Mouse (Mus musculus) neural tube, embryonic 13.5 days (tissue): ENCODE measurements around the gene Nfkb1. TPM values are rescaled to one million over a fixed set of nuclear protein-coding genes. Genes with fewer than 3 reads are reported as not detected.

Experiments
- ATAC-seq: fragments of 200-750 bp; cut with Nextera tagmentation; 2 replicates; pipeline ENCODE4 v1.8.0; 2017; ENCODE audit warnings: low read depth, mild to moderate bottlenecking, moderate TSS enrichment, moderate library complexity
- H3K27ac ChIP-seq: fragments of 300-500 bp; sonication (generic); replicated peaks from 2 replicates; pipeline ENCODE4 v1.5.1; 2015; ENCODE audit warnings: moderate library complexity, mild to moderate bottlenecking, inconsistent platforms
- H3K27me3 ChIP-seq: fragments of 300-500 bp; sonication (generic); 2 replicates; pipeline ENCODE4 v1.6.1; 2015; ENCODE audit warnings: mild to moderate bottlenecking, inconsistent platforms
- H3K36me3 ChIP-seq: fragments of 300-500 bp; sonication (generic); 2 replicates; pipeline ENCODE4 v1.6.1; 2015; ENCODE audit warnings: mild to moderate bottlenecking, inconsistent platforms
- H3K4me1 ChIP-seq: fragments of 300-500 bp; sonication (generic); replicated peaks from 2 replicates; pipeline ENCODE4 v1.6.1; 2015; ENCODE audit warnings: inconsistent platforms
- H3K4me2 ChIP-seq: fragments of 300-500 bp; sonication (generic); 2 replicates; pipeline ENCODE4 v1.6.1; 2015; ENCODE audit warnings: inconsistent platforms, mild to moderate bottlenecking, moderate library complexity
- H3K4me3 ChIP-seq: fragments of 300-500 bp; sonication (generic); 2 replicates; pipeline ENCODE4 v1.5.1; 2015; ENCODE audit warnings: mild to moderate bottlenecking, inconsistent platforms
- H3K9ac ChIP-seq: fragments of 300-500 bp; sonication (generic); 2 replicates; pipeline ENCODE4 v1.6.1; 2015; ENCODE audit warnings: moderate library complexity, mild to moderate bottlenecking, inconsistent platforms
- H3K9me3 ChIP-seq: fragments of 300-500 bp; sonication (generic); 2 replicates; pipeline ENCODE4 v1.6.1; 2016; ENCODE audit warnings: inconsistent platforms
- WGBS: fragments of 180-500 bp; shearing (Covaris S2); methylation state at CpG from one replicate; pipeline ENCODE4 v1.1.7; 2015; 5-methylcytosine and 5-hydroxymethylcytosine counted together
- polyA plus RNA-seq: library from polyadenylated mRNA; unstranded; fragments of >200 nt; fragmentation: Nextera tagmentation; extraction: Ambion mirVana; gene quantifications from 2 replicates; pipeline ENCODE4 v1.2.1, GENCODE M21; 2015

Gene Nfkb1
- polyA plus RNA-seq, 1 experiment from 2014 or later = 7.8 TPM

GRCm38 (mm10) chr3:135635030-135635429 is 56.3 kb downstream of the Nfkb1 start:
- Histone ChIP-seq H3K27me3 (no peaks in the 10 kb centered on the region), H3K36me3 (peaks cover 4% of the 10 kb centered on the region; the same call in 1 of the 2 replicates), H3K9me3 (no peaks in the 10 kb centered on the region), H3K9ac (no peak overlapping the region), H3K4me2 (no peak overlapping the region), H3K4me3 (no peak overlapping the region), H3K27ac (no peak overlapping the region), H3K4me1 (no peaks in the 10 kb centered on the region)
- ATAC-seq = no peak
- WGBS = 97% methylated on average over 1 of the region's 1 CpGs

- WGBS = 86% methylated on average over 3 of the region's 3 CpGs
- H3K9ac ChIP-seq = no peak overlapping the region
- H3K9me3 ChIP-seq = no peaks in the 10 kb centered on the region
- no peak overlapping the region for H3K4me2 ChIP-seq
- H3K27ac ChIP-seq = no peak overlapping the region
- H3K4me1 ChIP-seq = no peaks in the 10 kb centered on the region
- no peaks in the 10 kb centered on the region for H3K36me3 ChIP-seq
- no peak overlapping the region for H3K4me3 ChIP-seq
- ATAC-seq = no peak
- H3K27me3 ChIP-seq = no peaks in the 10 kb centered on the region
Measured at GRCm38 (mm10) chr3:135634275-135634674, 57.1 kb downstream of the Nfkb1 start.

- no peak for ATAC-seq
- Histone ChIP-seq H3K9ac (no peak overlapping the region), H3K27ac (no peak overlapping the region), H3K4me3 (no peak overlapping the region), H3K36me3 (peaks cover 12% of the 10 kb centered on the region; the same call in 1 of the 2 replicates), H3K4me2 (no peak overlapping the region), H3K4me1 (no peaks in the 10 kb centered on the region), H3K9me3 (no peaks in the 10 kb centered on the region), H3K27me3 (no peaks in the 10 kb centered on the region)
- 79% methylated on average over 4 of the region's 4 CpGs for WGBS
Measured at GRCm38 (mm10) chr3:135631856-135632255, 59.5 kb downstream of the Nfkb1 start.

- no peak overlapping the region for H3K27ac ChIP-seq
- no peaks in the 10 kb centered on the region for H3K27me3 ChIP-seq
- no peaks in the 10 kb centered on the region for H3K4me1 ChIP-seq
- peaks cover 14% of the 10 kb centered on the region; the same call in 1 of the 2 replicates for H3K36me3 ChIP-seq
- no peaks in the 10 kb centered on the region for H3K9me3 ChIP-seq
- no peak overlapping the region for H3K4me2 ChIP-seq
- H3K9ac ChIP-seq = no peak overlapping the region
- 72% methylated on average over 10 of the region's 10 CpGs for WGBS
- peak; percentile 53; the same call in 1 of the 2 replicates for ATAC-seq
- H3K4me3 ChIP-seq = no peak overlapping the region
Measured at GRCm38 (mm10) chr3:135631096-135631457, 60.3 kb downstream of the Nfkb1 start.

- Histone ChIP-seq H3K9ac (no peak overlapping the region), H3K9me3 (no peaks in the 10 kb centered on the region), H3K27ac (no peak overlapping the region), H3K36me3 (peaks cover 14% of the 10 kb centered on the region; the same call in 1 of the 2 replicates), H3K4me1 (no peaks in the 10 kb centered on the region), H3K4me3 (no peak overlapping the region), H3K4me2 (no peak overlapping the region), H3K27me3 (no peaks in the 10 kb centered on the region)
- WGBS = 70% methylated on average over 21 of the region's 21 CpGs
- ATAC-seq = peak; percentile 43; the same call in 1 of the 2 replicates
Measured at GRCm38 (mm10) chr3:135630430-135631095, 60.8 kb downstream of the Nfkb1 start.

GRCm38 (mm10) chr3:135629830-135630355 is 61.5 kb downstream of the Nfkb1 start:
- no peaks in the 10 kb centered on the region for H3K9me3 ChIP-seq
- no peak overlapping the region for H3K4me3 ChIP-seq
- no peaks in the 10 kb centered on the region for H3K27me3 ChIP-seq
- H3K27ac ChIP-seq = no peak overlapping the region
- H3K4me1 ChIP-seq = no peaks in the 10 kb centered on the region
- no peak overlapping the region for H3K4me2 ChIP-seq
- H3K36me3 ChIP-seq = peaks cover 20% of the 10 kb centered on the region; the same call in 1 of the 2 replicates
- ATAC-seq = no peak
- no peak overlapping the region for H3K9ac ChIP-seq
- 93% methylated on average over 4 of the region's 4 CpGs for WGBS

- Histone ChIP-seq H3K27ac (no peak overlapping the region), H3K4me2 (no peak overlapping the region), H3K27me3 (no peaks in the 10 kb centered on the region), H3K9ac (no peak overlapping the region), H3K9me3 (no peaks in the 10 kb centered on the region), H3K36me3 (peaks cover 23% of the 10 kb centered on the region), H3K4me1 (no peaks in the 10 kb centered on the region), H3K4me3 (no peak overlapping the region)
- ATAC-seq = no peak
- 85% methylated on average over 9 of the region's 9 CpGs for WGBS
Measured at GRCm38 (mm10) chr3:135628706-135629169, 62.6 kb downstream of the Nfkb1 start.

GRCm38 (mm10) chr3:135628000-135628705 is 63.2 kb downstream of the Nfkb1 start:
- Histone ChIP-seq H3K9ac (no peak overlapping the region), H3K4me1 (no peaks in the 10 kb centered on the region), H3K27ac (no peak overlapping the region), H3K9me3 (no peaks in the 10 kb centered on the region), H3K4me3 (no peak overlapping the region), H3K36me3 (peaks cover 23% of the 10 kb centered on the region), H3K27me3 (no peaks in the 10 kb centered on the region), H3K4me2 (no peak overlapping the region)
- ATAC-seq = no peak
- WGBS = 92% methylated on average over 9 of the region's 9 CpGs

GRCm38 (mm10) chr3:135625290-135625689 is 66.1 kb downstream of the Nfkb1 start:
- Histone ChIP-seq H3K36me3 (peaks cover 23% of the 10 kb centered on the region), H3K4me3 (no peak overlapping the region), H3K4me2 (no peak overlapping the region), H3K4me1 (no peaks in the 10 kb centered on the region), H3K27ac (no peak overlapping the region), H3K9me3 (no peaks in the 10 kb centered on the region), H3K27me3 (no peaks in the 10 kb centered on the region), H3K9ac (no peak overlapping the region)
- 100% methylated on average over 2 of the region's 2 CpGs for WGBS
- ATAC-seq = no peak

GRCm38 (mm10) chr3:135616730-135617129 is 74.6 kb downstream of the Nfkb1 start:
- Histone ChIP-seq H3K27ac (no peak overlapping the region), H3K4me3 (no peak overlapping the region), H3K27me3 (no peaks in the 10 kb centered on the region), H3K36me3 (peaks cover 63% of the 10 kb centered on the region), H3K4me1 (no peaks in the 10 kb centered on the region), H3K4me2 (no peak overlapping the region), H3K9me3 (no peaks in the 10 kb centered on the region), H3K9ac (no peak overlapping the region)
- 89% methylated on average over 7 of the region's 7 CpGs for WGBS
- ATAC-seq = no peak

- ATAC-seq = no peak
- Histone ChIP-seq H3K27ac (no peak overlapping the region), H3K27me3 (no peaks in the 10 kb centered on the region), H3K4me2 (no peak overlapping the region), H3K4me3 (no peak overlapping the region), H3K36me3 (peaks cover 74% of the 10 kb centered on the region), H3K9me3 (no peaks in the 10 kb centered on the region), H3K9ac (no peak overlapping the region), H3K4me1 (no peaks in the 10 kb centered on the region)
- 82% methylated on average over 3 of the region's 3 CpGs for WGBS
Measured at GRCm38 (mm10) chr3:135614376-135614775, 77.0 kb downstream of the Nfkb1 start.

- H3K4me2 ChIP-seq = no peak overlapping the region
- ATAC-seq = peak; percentile 50; the same call in 1 of the 2 replicates
- H3K4me3 ChIP-seq = no peak overlapping the region
- 42% methylated on average over 3 of the region's 3 CpGs for WGBS
- H3K27ac ChIP-seq = no peak overlapping the region
- no peaks in the 10 kb centered on the region for H3K27me3 ChIP-seq
- no peaks in the 10 kb centered on the region for H3K9me3 ChIP-seq
- H3K36me3 ChIP-seq = peaks cover 58% of the 10 kb centered on the region
- no peaks in the 10 kb centered on the region for H3K4me1 ChIP-seq
- no peak overlapping the region for H3K9ac ChIP-seq
Measured at GRCm38 (mm10) chr3:135610221-135610620, 81.1 kb downstream of the Nfkb1 start.
